Mouse (Mus musculus): ENCODE results near the gene Vmp1.

Gene Vmp1

GRCm38 (mm10) chr11:86547412-86547811, 136.2 kb downstream of the Vmp1 start:
- DNase-seq: peak; percentile 48

- DNase-seq: no peak
Observed at GRCm38 (mm10) chr11:86545556-86545955, 138.1 kb downstream of the Vmp1 start.

GRCm38 (mm10) chr11:86544639-86545299, 138.9 kb downstream of the Vmp1 start, which contains the start of the genes Rps6kb1 and Tubd1:
TSS of gene Rps6kb1 (minus strand) at chr11:86544805.
TSS of gene Tubd1 (plus strand) at chr11:86544991.
- peak; percentile 98 for DNase-seq

GRCm38 (mm10) chr11:86543960-86544638, 139.5 kb downstream of the Vmp1 start:
- DNase-seq: no peak

DNA sequence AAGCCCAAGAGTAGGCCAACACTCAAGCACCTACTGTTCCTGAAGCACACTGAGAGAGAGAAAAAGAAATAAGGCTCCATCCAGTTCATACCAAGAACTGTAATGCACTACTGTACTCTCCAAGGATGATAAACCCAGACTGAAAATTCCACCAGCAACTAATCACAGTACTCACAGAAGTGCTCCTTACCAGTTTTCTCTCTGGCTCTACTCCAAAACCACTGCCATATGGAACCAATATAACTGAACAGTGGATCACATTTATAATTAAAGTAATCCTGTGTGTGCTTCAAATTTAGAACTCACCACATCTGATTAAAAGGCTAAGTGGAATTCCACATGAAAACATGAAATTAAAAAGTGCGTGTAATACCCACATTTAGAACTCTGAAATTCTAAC, 140.8 kb downstream of the Vmp1 start:
- no peak for DNase-seq

- no peak for DNase-seq
Observed at GRCm38 (mm10) chr11:86540476-86540845, 143.2 kb downstream of the Vmp1 start.

GRCm38 (mm10) chr11:86539716-86540475, 143.7 kb downstream of the Vmp1 start:
- no peak for DNase-seq

DNA sequence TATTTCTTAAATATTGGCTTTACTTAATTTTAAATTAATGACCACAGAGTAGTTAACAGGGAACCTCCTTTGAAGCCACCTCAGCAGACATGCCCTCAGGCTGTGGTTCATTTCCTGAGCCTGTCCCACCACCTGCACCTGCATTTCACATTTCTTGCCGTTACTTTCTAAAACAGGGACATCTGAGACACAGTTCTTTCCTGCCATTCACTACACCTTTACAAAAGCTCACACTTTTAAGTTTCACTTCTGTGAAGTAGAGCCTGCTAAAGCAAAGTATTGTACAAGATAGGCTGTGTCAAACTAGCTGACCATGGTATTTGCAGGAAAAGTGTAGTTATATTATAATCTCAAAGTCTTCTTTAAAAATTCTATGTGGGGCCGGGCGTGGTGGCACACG, 144.8 kb downstream of the Vmp1 start:
- DNase-seq: peak; percentile 41

DNA sequence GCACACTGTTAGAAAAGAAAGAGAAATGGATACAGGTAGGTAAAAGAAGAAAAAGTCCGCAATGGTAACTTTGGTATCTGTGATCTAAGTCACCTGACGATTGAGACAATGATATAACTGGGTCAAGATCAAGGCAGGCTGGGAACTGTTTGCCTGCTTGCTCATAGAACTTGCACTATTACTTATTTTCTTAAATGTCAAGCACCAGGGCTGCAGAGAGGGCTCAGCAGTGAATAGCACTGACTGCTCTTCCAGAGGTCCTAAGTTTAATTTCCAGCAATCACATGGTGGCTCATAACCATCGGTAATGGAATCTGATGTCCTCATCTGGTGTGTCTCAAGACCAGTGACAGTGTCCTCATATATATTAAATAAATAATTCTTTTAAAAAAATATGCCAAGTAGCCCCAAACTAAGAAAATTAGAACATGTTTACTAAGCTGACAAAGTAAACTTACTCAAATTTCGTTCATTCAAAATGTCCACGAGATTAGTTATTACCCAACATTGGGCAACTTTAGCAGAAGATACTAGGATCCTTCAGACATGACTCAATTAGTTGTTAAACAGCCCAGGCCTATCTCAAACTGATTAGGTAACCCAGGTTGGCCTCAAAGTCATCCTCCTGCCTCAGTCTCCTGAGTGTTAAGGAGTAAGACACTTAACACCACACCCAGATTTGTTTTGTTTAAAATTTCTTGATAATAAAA, 149.3 kb downstream of the Vmp1 start:
- no peak for DNase-seq

Measured in thymus, postnatal 25 days (tissue).